Mouse (Mus musculus): ENCODE measurements around the gene Peg3. TPM values are rescaled to one million over a fixed set of nuclear protein-coding genes. Genes with fewer than 3 reads are reported as not detected.

Peg3 gene
- polyA plus RNA-seq (2015; fragmentation: Illumina TruSeq; extraction: RNeasy Lipid Tissue Mini Kit (QIAGEN cat#74804); ENCODE audit: low read depth, low replicate concordance), result 127 TPM

DNA sequence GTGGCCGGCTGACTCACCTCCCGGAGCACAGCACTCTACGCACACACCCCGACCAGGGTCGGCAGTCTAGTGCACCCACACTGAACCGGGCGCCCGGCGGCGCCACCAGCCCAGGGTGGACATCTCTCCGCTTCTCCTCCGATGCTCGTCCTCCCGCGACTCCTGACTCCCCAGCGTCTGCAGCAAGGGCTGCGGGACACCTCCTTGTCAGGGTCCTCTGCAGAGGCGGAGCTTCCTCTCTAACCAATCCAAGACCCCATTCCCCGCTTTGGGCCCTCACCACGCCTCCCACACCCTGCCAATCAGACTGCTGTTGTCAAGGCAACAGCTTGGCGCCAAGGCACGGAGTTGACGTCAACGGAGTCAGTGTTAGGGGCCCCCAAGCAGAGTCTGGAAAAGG, at the start of gene Peg3, which contains the start of gene Usp29:
Gene Peg3 (minus strand): TSS at position 191 of the 400 bp plus-strand sequence.
Gene Usp29 (plus strand): TSS at position 338 of the 400 bp plus-strand sequence.

DNA sequence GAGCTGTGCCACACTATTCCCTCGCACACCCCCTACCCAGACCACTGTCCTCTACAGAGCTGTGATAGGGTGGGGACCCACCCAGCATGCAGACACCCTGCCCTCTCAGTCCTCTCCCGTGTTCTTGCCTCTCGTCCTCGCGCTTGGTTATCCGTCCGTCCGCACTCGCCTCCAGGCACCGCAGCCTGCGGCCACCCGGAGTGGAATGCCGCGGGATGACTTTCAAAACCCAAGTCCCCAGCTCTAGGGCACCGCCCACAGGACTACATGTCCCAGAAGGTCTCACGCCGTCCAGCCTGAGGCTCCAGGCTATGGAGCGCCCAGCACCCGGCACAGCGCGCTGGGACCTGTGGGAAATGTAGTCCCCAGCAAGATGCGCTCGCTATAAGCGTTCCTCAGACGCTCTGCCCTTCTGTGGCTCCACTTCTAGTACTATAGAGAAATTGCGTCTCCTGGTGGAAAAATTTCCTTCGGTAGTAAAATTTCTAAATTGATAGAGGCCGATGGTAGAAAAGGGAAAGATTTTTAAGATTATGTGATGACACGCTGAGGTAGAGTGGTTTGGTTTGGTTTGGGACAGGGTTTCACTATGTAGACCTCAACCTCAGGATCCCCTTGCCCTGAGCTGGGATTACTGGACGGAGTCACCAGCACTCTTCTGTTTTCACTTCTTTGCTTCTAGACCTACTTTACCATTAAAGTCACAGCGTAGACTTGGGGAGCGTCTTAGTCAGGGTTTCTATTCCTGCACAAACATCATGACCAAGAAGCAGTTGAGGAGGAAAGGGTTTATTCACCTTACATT, 33.8 kb downstream of the Peg3 start, which contains the start of gene Zim1:
Gene Zim1 (minus strand): TSS at position 210 of the 805 bp plus-strand sequence.

Other genes with a start within 250 kb of the Peg3 start
- gene Olfr5, start 243.5 kb downstream of the Peg3 start, polyA plus RNA-seq (2015; fragmentation: Illumina TruSeq; extraction: RNeasy Lipid Tissue Mini Kit (QIAGEN cat#74804); ENCODE audit: low read depth, low replicate concordance), result not detected
- gene Olfr1347, start 230.7 kb downstream of the Peg3 start, polyA plus RNA-seq (2015; fragmentation: Illumina TruSeq; extraction: RNeasy Lipid Tissue Mini Kit (QIAGEN cat#74804); ENCODE audit: low read depth, low replicate concordance), result not detected
- gene Olfr1348, start 221.7 kb downstream of the Peg3 start, polyA plus RNA-seq (2015; fragmentation: Illumina TruSeq; extraction: RNeasy Lipid Tissue Mini Kit (QIAGEN cat#74804); ENCODE audit: low read depth, low replicate concordance), result not detected
- not detected for gene Olfr1349, start 207.5 kb downstream of the Peg3 start, polyA plus RNA-seq (2015; fragmentation: Illumina TruSeq; extraction: RNeasy Lipid Tissue Mini Kit (QIAGEN cat#74804); ENCODE audit: low read depth, low replicate concordance)
- gene Olfr1350, start 165.6 kb downstream of the Peg3 start, polyA plus RNA-seq (2015; fragmentation: Illumina TruSeq; extraction: RNeasy Lipid Tissue Mini Kit (QIAGEN cat#74804); ENCODE audit: low read depth, low replicate concordance), result not detected
- gene Zim1, start 34.0 kb downstream of the Peg3 start, polyA plus RNA-seq (2015; fragmentation: Illumina TruSeq; extraction: RNeasy Lipid Tissue Mini Kit (QIAGEN cat#74804); ENCODE audit: low read depth, low replicate concordance), result 7.3 TPM
- gene Usp29, start 147 bp upstream of the Peg3 start, polyA plus RNA-seq (2015; fragmentation: Illumina TruSeq; extraction: RNeasy Lipid Tissue Mini Kit (QIAGEN cat#74804); ENCODE audit: low read depth, low replicate concordance), result 19.8 TPM